Mouse (Mus musculus): Measurements from ENCODE around the gene 9130213A22Rik.

- no peak for TF ChIP-seq GATA1 (IDR thresholded peaks at IDR 0.05; ENCODE audit: low read length)
- TF ChIP-seq TAL1 (IDR thresholded peaks at IDR 0.05; ENCODE audit: low read length) = no peak
These were observed 1.5 kb upstream of the 9130213A22Rik start for GRCm38 (mm10) chr11:69123693-69124497.
